Mouse (Mus musculus) testis, adult 2 months (tissue): Measurements from ENCODE around the gene Asna1. TPM values are rescaled to one million over a fixed set of nuclear protein-coding genes. Genes with fewer than 3 reads are reported as not detected.
A peak's percentile ranks its signal among the peaks of the same experiment; 100 is the strongest.

Experiments
- H3K27ac ChIP-seq: fragments of 200-500 bp; 2 replicates; pipeline ENCODE4 v1.5.1; 2012; ENCODE audit warnings: low read depth, low read length; ENCODE audit not compliant: control insufficient read depth, insufficient read depth
- H3K27me3 ChIP-seq: fragments of 200-500 bp; 2 replicates; pipeline ENCODE4 v1.6.1; 2012; ENCODE audit warnings: mild to moderate bottlenecking, low read length, moderate library complexity; ENCODE audit not compliant: control insufficient read depth, insufficient read depth
- H3K36me3 ChIP-seq: fragments of 200-500 bp; 2 replicates; pipeline ENCODE4 v1.6.1; 2012; ENCODE audit warnings: mild to moderate bottlenecking, low read length; ENCODE audit not compliant: control insufficient read depth, insufficient read depth
- H3K4me1 ChIP-seq: fragments of 200-500 bp; 2 replicates; pipeline ENCODE4 v1.6.1; 2012; ENCODE audit warnings: low read length; ENCODE audit not compliant: control insufficient read depth, insufficient read depth
- H3K4me3 ChIP-seq: fragments of 200-500 bp; 2 replicates; pipeline ENCODE4 v1.5.1; 2012; ENCODE audit warnings: low read depth, mild to moderate bottlenecking, low read length, moderate library complexity, mixed read lengths; ENCODE audit not compliant: control insufficient read depth
- CTCF ChIP-seq: fragments of 200-500 bp; IDR thresholded peaks from 2 replicates; pipeline ENCODE4 v1.5.1; 2012; ENCODE audit warnings: low read depth, mild to moderate bottlenecking, inconsistent platforms, low read length, moderate library complexity; ENCODE audit not compliant: control insufficient read depth, insufficient read depth, insufficient replicate concordance
- POLR2A ChIP-seq: fragments of 200-500 bp; IDR thresholded peaks from 2 replicates; pipeline ENCODE4 v1.6.1; 2012; ENCODE audit warnings: low read depth, mild to moderate bottlenecking, inconsistent platforms, low read length, moderate library complexity; ENCODE audit not compliant: control insufficient read depth
- polyA plus RNA-seq: library from polyadenylated mRNA; depleted of rRNA; stranded (reverse); fragments of >200 nt; gene quantifications from 2 replicates; pipeline ENCODE4 v1.2.3, GENCODE M21; 2012; rRNA removed

Gene Asna1
- 203 and 208 TPM in 2 replicates for polyA plus RNA-seq

DNA sequence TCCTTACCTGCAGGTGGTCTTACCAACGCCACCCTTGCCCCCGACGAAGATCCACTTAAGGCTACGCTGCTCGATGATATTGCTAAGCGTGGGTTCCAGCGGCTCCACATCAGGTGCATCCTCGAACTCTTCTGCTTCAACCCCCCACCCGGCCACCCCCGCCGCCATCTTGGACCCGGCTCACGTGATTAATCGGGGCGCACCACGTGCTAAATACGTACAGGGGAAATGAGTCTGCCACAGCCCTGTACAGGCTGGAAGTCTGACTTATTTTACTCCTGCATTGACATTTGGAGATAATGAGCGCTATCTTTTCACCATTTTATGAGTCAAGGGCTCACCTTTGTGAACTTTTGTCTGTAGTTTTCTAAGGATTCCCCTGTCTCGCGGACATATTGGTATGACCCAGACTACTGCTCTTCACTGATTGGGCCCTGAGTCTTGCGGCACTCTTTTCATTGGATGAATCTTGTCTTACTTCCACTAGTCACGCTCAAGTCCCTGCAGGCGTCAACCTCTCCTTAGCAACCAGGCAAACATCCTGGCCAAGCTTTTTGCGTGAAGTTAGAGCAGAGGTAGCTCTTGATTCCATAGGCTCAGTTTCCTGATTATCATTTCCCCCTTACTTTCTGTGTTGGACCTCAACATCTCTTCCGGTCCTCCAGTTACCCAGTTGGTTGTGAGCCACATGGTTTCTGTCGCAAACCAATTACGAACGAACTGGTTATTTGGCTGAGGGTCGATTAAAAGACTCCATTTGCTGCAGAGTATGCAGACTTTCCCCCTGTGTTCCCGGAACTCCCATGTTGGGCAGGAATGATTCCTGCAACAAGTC lies at the start of gene Asna1:
Gene Asna1, minus strand, starts transcription at position 184 of the 835 bp plus-strand sequence.
- Histone ChIP-seq H3K4me1 (peaks cover 5% of the 10 kb centered on the region), H3K36me3 (no peaks in the 10 kb centered on the region), H3K27ac (peak within 1 kb of the TSS; percentile 90), H3K4me3 (peak within 1 kb of the TSS; percentile 99), H3K27me3 (no peaks in the 10 kb centered on the region)
- TF ChIP-seq CTCF (no peak), POLR2A (peak; percentile 52; the same call in 1 of the 2 replicates)

DNA sequence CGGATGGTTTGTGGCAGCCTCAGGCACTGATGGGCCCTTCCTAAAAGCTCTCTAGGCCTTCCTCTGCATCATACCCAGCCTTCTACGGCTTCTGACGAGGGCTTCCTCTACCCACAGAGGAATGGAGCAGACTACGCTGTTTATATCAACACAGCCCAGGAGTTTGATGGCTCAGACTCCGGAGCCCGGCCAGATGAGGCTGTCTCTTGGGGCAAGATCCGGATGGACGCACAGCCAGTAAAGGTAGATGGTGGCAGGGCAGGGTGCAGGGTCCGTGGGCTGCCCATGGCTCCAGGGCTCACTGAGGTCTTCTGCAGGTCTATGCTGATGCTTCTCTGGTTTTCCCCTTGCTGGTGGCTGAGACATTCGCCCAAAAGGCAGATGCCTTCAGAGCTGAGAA lies 49.5 kb upstream of the Asna1 start:
- Histone ChIP-seq H3K4me1 (peaks cover 9% of the 10 kb centered on the region), H3K27me3 (no peaks in the 10 kb centered on the region), H3K27ac (no peak overlapping the region), H3K36me3 (peaks cover 1% of the 10 kb centered on the region; the same call in 1 of the 2 replicates), H3K4me3 (no peak overlapping the region)
- TF ChIP-seq POLR2A (no peak), CTCF (no peak)

DNA sequence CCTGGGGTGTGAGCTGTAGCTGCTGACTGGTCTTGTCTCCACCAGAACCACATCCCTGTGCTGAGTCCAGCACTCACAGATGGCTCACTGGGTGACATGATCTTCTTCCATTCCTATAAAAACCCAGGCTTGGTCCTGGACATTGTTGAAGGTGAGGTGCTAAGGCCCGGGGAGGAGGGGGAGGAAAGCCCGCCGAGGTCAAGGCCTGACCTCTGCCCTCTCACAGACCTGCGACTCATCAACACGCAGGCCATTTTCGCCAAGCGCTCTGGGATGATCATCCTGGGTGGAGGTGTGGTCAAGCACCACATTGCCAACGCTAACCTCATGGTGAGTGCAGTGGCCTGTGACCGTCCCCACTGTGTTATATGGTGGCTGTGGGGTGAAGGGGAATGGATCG lies 49.1 kb upstream of the Asna1 start:
- TF ChIP-seq CTCF (no peak), POLR2A (no peak)
- H3K36me3 ChIP-seq, result peaks cover 1% of the 10 kb centered on the region; the same call in 1 of the 2 replicates
- no peaks in the 10 kb centered on the region for H3K27me3 ChIP-seq
- no peak overlapping the region for H3K4me3 ChIP-seq
- peaks cover 9% of the 10 kb centered on the region for H3K4me1 ChIP-seq
- no peak overlapping the region for H3K27ac ChIP-seq

DNA sequence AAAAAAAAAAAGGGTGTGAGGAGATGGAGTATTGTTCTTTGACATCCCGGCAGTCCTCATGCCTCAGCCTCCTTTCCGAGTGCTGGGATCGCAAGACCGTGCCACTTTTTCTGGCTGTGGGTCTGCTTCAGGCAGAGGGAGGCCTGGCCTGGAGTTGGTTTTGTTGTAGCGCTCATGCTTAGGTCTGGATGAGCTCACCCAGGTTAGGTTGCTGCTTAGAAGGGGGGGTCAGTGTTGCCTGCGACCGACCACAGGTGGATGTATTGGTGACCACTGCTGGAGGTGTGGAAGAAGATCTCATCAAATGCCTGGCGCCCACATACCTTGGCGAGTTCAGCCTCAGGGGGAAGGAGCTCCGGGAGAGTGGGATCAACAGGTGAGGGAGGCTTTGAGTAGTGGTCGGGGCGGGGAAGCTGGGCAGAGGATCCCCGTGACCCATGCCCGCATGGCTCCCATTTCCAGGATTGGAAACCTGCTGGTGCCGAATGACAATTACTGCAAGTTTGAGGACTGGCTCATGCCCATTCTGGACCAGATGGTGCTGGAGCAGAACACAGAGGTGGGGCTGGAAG lies 48.0 kb upstream of the Asna1 start:
- H3K36me3 ChIP-seq, result peaks cover 1% of the 10 kb centered on the region; the same call in 1 of the 2 replicates
- H3K27ac ChIP-seq, result no peak overlapping the region
- no peak overlapping the region for H3K4me3 ChIP-seq

DNA sequence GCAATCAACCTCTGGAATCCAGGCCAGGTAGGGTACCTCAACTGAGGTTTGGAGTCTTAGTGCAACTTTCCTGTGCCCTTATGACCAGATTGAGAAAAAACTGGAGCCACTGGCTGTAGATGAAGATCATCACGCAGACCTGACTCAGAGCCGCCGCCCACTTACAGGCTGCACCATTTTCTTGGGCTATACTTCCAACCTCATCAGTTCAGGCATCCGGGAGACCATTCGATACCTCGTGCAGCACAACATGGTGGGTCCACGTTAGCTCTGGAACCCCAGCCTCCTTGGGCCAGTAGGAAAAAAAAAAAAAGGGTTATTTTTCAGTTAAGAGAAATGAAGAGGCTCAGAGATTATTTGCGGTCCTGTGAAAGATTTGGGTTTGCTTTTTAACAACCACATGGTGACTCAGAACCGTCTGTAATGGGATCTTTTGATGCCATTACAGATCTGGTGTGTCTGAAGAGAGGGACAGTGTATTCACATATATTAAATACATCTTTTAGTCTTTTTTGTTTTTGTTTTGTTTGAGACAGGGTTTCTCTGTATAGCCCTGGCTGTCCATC lies 47.4 kb upstream of the Asna1 start:
- Histone ChIP-seq H3K27ac (peak overlapping the region; percentile 91), H3K27me3 (no peaks in the 10 kb centered on the region), H3K36me3 (peaks cover 1% of the 10 kb centered on the region; the same call in 1 of the 2 replicates), H3K4me1 (peaks cover 9% of the 10 kb centered on the region), H3K4me3 (peak overlapping the region; percentile 91)
- TF ChIP-seq POLR2A (no peak), CTCF (no peak)

More for the DNA sequence above, 48.0 kb upstream of the Asna1 start:
- no peaks in the 10 kb centered on the region for H3K27me3 ChIP-seq
- peaks cover 9% of the 10 kb centered on the region for H3K4me1 ChIP-seq
- TF ChIP-seq CTCF (no peak), POLR2A (no peak)

DNA sequence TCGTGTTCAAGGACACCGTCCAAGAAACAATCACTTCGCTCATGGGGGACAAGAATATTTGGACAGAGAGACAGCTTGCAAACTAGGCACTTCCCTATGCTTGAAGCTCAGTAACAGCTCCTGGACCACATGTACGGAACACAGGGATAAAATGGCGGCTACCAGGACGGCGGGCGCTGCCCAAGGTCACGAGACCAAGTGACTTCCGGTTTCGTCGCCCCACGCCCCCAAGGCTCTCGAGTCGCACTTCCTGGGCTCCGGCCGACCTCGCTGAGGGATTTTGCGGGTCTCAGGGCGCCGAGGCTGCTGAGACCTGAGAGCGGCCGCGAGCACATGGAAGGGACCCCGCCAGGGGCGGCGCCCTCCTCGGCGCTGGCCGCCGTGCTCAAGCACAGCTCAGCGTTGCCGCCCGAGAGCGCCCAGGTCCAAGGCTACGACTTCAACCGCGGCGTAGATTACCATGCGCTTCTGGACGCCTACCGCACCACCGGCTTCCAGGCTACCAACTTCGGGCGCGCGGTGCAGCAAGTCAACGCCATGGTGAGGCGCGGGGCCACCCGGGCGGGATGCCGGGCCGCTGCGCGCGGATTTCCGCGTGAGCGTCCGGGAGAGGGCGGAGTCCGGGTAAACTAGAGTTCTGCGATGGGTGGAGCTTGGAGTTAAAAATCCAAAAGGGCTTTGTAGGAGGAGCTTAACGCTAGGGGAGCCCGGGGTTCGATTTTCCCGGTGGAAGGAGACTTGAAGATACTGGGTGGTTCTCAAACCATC lies 46.6 kb upstream of the Asna1 start, which contains the start of gene Dhps:
Gene Dhps, plus strand, starts transcription at position 244 of the 768 bp plus-strand sequence.
- Histone ChIP-seq H3K36me3 (peaks cover 1% of the 10 kb centered on the region; the same call in 1 of the 2 replicates), H3K4me3 (peak within 1 kb of the TSS; percentile 91), H3K27me3 (no peaks in the 10 kb centered on the region), H3K4me1 (peaks cover 9% of the 10 kb centered on the region), H3K27ac (peak within 1 kb of the TSS; percentile 91)
- TF ChIP-seq POLR2A (peak; percentile 70), CTCF (no peak)

DNA sequence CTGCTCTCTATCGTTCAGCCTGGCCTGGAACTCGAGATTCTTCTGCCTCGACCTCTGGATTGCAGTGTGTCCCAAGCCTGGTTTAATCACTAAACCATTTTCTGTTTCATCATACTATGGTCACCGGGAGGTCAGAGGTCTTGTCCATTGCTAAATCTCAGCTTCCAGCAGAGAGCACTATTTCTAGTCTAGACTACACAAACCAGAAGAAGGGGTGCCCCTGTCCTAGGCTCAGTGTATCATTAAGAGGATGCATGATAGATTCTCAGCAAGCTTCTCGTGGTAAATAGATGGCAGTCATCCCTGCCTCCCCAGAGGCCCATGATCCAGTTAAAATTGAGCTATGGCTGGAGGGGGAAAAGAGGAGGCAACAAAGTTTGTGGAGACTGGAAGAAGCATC lies 46.0 kb upstream of the Asna1 start:
- Histone ChIP-seq H3K4me3 (peak overlapping the region; percentile 91), H3K36me3 (peaks cover 1% of the 10 kb centered on the region; the same call in 1 of the 2 replicates), H3K27me3 (no peaks in the 10 kb centered on the region), H3K4me1 (peaks cover 9% of the 10 kb centered on the region), H3K27ac (peak overlapping the region; percentile 91)
- TF ChIP-seq CTCF, result no peak
- no peak for TF ChIP-seq POLR2A
